Mouse (Mus musculus) small intestine, adult 2 months (tissue): ENCODE measurements at regions not wholly inside any gene's neighbourhood (a gene's known extent, or its start where the extent isn't known, plus 50 kb on each side); places are given as distances from the start of the nearest gene placed in this dataset.

ENCODE experiments used
- CTCF ChIP-seq: fragments of 200-500 bp; IDR thresholded peaks from 2 replicates; pipeline ENCODE4 v1.5.1; 2012; ENCODE audit warnings: low read depth, mild to moderate bottlenecking, control low read depth, inconsistent platforms, low read length, moderate library complexity, mixed read lengths; ENCODE audit not compliant: insufficient replicate concordance, insufficient read length; ENCODE audit errors: extremely low read depth
- POLR2A ChIP-seq: fragments of 200-500 bp; IDR thresholded peaks from 2 replicates; pipeline ENCODE4 v1.6.1; 2012; ENCODE audit warnings: low read depth, mild to moderate bottlenecking, control low read depth, inconsistent platforms, low read length, moderate library complexity

GRCm38 (mm10) chr17:4941286-4941800, 52.8 kb upstream of the Arid1b start:
- no peak for TF ChIP-seq CTCF
- TF ChIP-seq POLR2A, result no peak
